Mouse (Mus musculus) midbrain, embryonic 14.5 days (tissue): ENCODE data around the gene Notch1. TPM values are rescaled to one million over a fixed set of nuclear protein-coding genes. Genes with fewer than 3 reads are reported as not detected.

Experiments
- ATAC-seq: fragments of 200-750 bp; cut with Nextera tagmentation; 2 replicates; pipeline ENCODE4 v1.8.0; 2017; ENCODE audit warnings: moderate number of reproducible peaks, moderate library complexity; ENCODE audit not compliant: low FRiP score, low TSS enrichment
- DNase-seq: peaks from one replicate; pipeline ENCODE4 v3.0.0-alpha.2; 2015
- H3K27ac ChIP-seq: fragments of 300-500 bp; sonication (generic); replicated peaks from 2 replicates; pipeline ENCODE4 v1.5.1; 2014; ENCODE audit warnings: mild to moderate bottlenecking, low read depth, low read length, moderate library complexity
- H3K27me3 ChIP-seq: fragments of 300-500 bp; sonication (generic); 2 replicates; pipeline ENCODE4 v1.6.1; 2014; ENCODE audit warnings: low read length, control low read depth, mixed read lengths; ENCODE audit not compliant: control insufficient read depth, insufficient read depth
- H3K36me3 ChIP-seq: fragments of 300-500 bp; sonication (generic); 2 replicates; pipeline ENCODE4 v1.6.1; 2014; ENCODE audit warnings: low read length, control low read depth; ENCODE audit not compliant: control insufficient read depth, insufficient read depth
- H3K4me1 ChIP-seq: fragments of 300-500 bp; sonication (generic); 2 replicates; pipeline ENCODE4 v1.6.1; 2014; ENCODE audit warnings: mild to moderate bottlenecking, antibody characterized with exemption, low read length, control low read depth; ENCODE audit not compliant: control insufficient read depth, insufficient read depth
- H3K4me2 ChIP-seq: fragments of 300-500 bp; sonication (generic); 2 replicates; pipeline ENCODE4 v1.6.1; 2014; ENCODE audit warnings: mild to moderate bottlenecking, low read length, moderate library complexity
- H3K4me3 ChIP-seq: fragments of 300-500 bp; sonication (generic); replicated peaks from 2 replicates; pipeline ENCODE4 v1.5.1; 2014; ENCODE audit warnings: low read depth, low read length
- H3K9ac ChIP-seq: fragments of 300-500 bp; sonication (generic); replicated peaks from 2 replicates; pipeline ENCODE4 v1.6.1; 2014; ENCODE audit warnings: mild to moderate bottlenecking, low read length, moderate library complexity
- H3K9me3 ChIP-seq: fragments of 300-500 bp; sonication (generic); 2 replicates; pipeline ENCODE4 v1.6.1; 2016; ENCODE audit warnings: low read length, control low read depth, mixed read lengths; ENCODE audit not compliant: control insufficient read depth
- WGBS: fragments of 180-500 bp; shearing (Covaris S2); extraction: QIAGEN DNeasy Blood & Tissue Kit; methylation state at CpG from one replicate; pipeline ENCODE4 v1.1.7; 2014; 5-methylcytosine and 5-hydroxymethylcytosine counted together
- polyA plus RNA-seq: library from polyadenylated mRNA; unstranded; fragments of >200 nt; fragmentation: Nextera tagmentation; extraction: Ambion mirVana; gene quantifications from 2 replicates; pipeline ENCODE4 v1.2.1, GENCODE M21; 2014

The Notch1 gene
- polyA plus RNA-seq, 1 experiment from 2014 or later = 33.9 TPM

GRCm38 (mm10) chr2:26550777-26551176 is 34.3 kb upstream of the Notch1 start:
- Histone ChIP-seq H3K27ac (no peak overlapping the region), H3K9me3 (no peaks in the 10 kb centered on the region), H3K27me3 (no peaks in the 10 kb centered on the region), H3K9ac (no peak overlapping the region), H3K4me3 (no peak overlapping the region), H3K36me3 (no peaks in the 10 kb centered on the region), H3K4me2 (no peak overlapping the region), H3K4me1 (no peaks in the 10 kb centered on the region)
- no peak for ATAC-seq
- 81% methylated on average over 3 of the region's 3 CpGs for WGBS
- DNase-seq = no peak

- no peaks in the 10 kb centered on the region for H3K27me3 ChIP-seq
- H3K36me3 ChIP-seq = no peaks in the 10 kb centered on the region
- ATAC-seq = no peak
- 71% methylated on average over 3 of the region's 3 CpGs for WGBS
- H3K4me3 ChIP-seq = no peak overlapping the region
- no peak overlapping the region for H3K27ac ChIP-seq
- no peak overlapping the region for H3K4me2 ChIP-seq
- no peak overlapping the region for H3K9ac ChIP-seq
- no peaks in the 10 kb centered on the region for H3K9me3 ChIP-seq
- no peaks in the 10 kb centered on the region for H3K4me1 ChIP-seq
- DNase-seq = peak; percentile 35
These were observed 33.7 kb upstream of the Notch1 start for GRCm38 (mm10) chr2:26550205-26550604.

DNA sequence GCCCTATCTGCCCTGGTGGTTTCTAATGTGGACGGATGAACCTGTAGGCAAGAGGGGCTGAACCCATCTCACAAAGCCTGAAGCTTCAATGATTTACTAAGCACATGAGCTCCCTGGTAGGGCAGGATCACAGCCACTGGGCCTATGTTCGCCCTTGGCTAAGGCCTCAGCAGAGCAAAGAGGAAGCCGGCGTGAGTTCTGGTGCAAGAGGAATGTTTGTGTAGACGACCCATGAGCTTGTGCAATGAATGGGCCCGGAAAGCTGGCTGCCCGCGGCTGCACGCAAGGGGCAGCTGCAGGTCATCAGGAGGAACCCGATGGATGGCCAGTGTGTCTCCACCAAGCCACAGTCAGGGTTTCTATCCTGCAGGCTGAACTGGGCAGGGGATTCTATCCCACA is 33.3 kb upstream of the Notch1 start:
- H3K27ac ChIP-seq = no peak overlapping the region
- H3K4me1 ChIP-seq = no peaks in the 10 kb centered on the region
- no peaks in the 10 kb centered on the region for H3K36me3 ChIP-seq
- ATAC-seq (no peak), DNase-seq (no peak)
- 87% methylated on average over 10 of the region's 10 CpGs for WGBS
- H3K4me2 ChIP-seq = no peak overlapping the region
- no peaks in the 10 kb centered on the region for H3K9me3 ChIP-seq
- no peak overlapping the region for H3K4me3 ChIP-seq
- no peaks in the 10 kb centered on the region for H3K27me3 ChIP-seq
- no peak overlapping the region for H3K9ac ChIP-seq

GRCm38 (mm10) chr2:26547481-26547880 is 31.0 kb upstream of the Notch1 start:
- DNase-seq (peak; percentile 42), ATAC-seq (no peak)
- Histone ChIP-seq H3K4me1 (no peaks in the 10 kb centered on the region), H3K36me3 (no peaks in the 10 kb centered on the region), H3K27ac (no peak overlapping the region), H3K4me3 (no peak overlapping the region), H3K4me2 (no peak overlapping the region), H3K9me3 (no peaks in the 10 kb centered on the region), H3K27me3 (no peaks in the 10 kb centered on the region), H3K9ac (no peak overlapping the region)
- WGBS = 33% methylated on average over 2 of the region's 2 CpGs

DNA sequence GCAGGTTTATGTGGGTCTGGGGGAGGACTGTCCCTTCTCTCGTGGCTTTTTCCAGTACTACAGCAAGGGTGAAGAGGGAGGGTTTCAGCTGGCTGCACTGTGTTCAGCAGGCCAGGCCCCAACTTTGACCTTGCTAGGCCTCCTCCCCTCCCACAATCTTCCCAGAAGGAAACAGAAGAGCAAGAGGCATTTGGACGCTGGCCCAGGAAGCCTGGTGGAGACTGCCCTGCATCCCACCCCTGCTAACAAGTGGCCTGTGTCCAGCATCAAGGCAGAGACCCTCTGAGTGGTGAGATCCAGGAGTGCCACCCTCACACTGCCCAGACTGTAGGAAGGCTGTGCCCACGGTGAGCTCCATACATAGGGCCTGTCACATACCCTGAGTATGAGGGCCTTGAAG is 27.8 kb upstream of the Notch1 start:
- no peak for DNase-seq
- no peak overlapping the region for H3K9ac ChIP-seq
- no peaks in the 10 kb centered on the region for H3K27me3 ChIP-seq
- ATAC-seq = no peak
- H3K27ac ChIP-seq = no peak overlapping the region
- WGBS = 80% methylated on average over 3 of the region's 3 CpGs
- H3K4me3 ChIP-seq = no peak overlapping the region
- no peak overlapping the region for H3K4me2 ChIP-seq
- peaks cover 13% of the 10 kb centered on the region for H3K4me1 ChIP-seq
- H3K9me3 ChIP-seq = no peaks in the 10 kb centered on the region
- no peaks in the 10 kb centered on the region for H3K36me3 ChIP-seq

DNA sequence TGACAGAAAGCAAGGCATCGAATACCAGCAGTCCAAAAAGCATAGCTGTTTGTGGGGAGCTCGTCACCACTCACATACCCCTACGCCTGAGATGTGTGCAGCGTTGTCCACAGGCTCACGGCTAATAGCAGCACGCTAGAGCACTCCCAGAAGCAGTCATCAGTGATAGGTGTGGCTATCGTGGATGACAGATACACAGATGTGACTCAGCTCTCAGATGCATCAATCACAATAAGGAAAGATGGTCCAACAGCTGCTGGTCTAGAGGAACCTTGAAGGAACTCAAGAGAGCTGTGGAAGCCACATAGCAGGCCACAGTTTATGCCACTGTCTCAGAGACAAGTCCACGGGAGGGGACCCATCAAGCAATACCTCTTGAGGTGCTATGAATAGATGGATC is 27.3 kb upstream of the Notch1 start:
- H3K4me2 ChIP-seq = no peak overlapping the region
- no peaks in the 10 kb centered on the region for H3K27me3 ChIP-seq
- peaks cover 13% of the 10 kb centered on the region for H3K4me1 ChIP-seq
- no peak overlapping the region for H3K27ac ChIP-seq
- no peak overlapping the region for H3K4me3 ChIP-seq
- WGBS = 92% methylated on average over 8 of the region's 8 CpGs
- DNase-seq = no peak
- no peaks in the 10 kb centered on the region for H3K36me3 ChIP-seq
- H3K9ac ChIP-seq = no peak overlapping the region
- no peaks in the 10 kb centered on the region for H3K9me3 ChIP-seq
- ATAC-seq = no peak

- no peak overlapping the region for H3K9ac ChIP-seq
- no peaks in the 10 kb centered on the region for H3K9me3 ChIP-seq
- no peak overlapping the region for H3K4me3 ChIP-seq
- no peaks in the 10 kb centered on the region for H3K36me3 ChIP-seq
- H3K27me3 ChIP-seq = no peaks in the 10 kb centered on the region
- H3K27ac ChIP-seq = no peak overlapping the region
- no peak for DNase-seq
- peaks cover 13% of the 10 kb centered on the region for H3K4me1 ChIP-seq
- no peak overlapping the region for H3K4me2 ChIP-seq
- ATAC-seq = no peak
- WGBS = 76% methylated on average over 4 of the region's 4 CpGs
These were observed 26.7 kb upstream of the Notch1 start for GRCm38 (mm10) chr2:26543155-26543554.

DNA sequence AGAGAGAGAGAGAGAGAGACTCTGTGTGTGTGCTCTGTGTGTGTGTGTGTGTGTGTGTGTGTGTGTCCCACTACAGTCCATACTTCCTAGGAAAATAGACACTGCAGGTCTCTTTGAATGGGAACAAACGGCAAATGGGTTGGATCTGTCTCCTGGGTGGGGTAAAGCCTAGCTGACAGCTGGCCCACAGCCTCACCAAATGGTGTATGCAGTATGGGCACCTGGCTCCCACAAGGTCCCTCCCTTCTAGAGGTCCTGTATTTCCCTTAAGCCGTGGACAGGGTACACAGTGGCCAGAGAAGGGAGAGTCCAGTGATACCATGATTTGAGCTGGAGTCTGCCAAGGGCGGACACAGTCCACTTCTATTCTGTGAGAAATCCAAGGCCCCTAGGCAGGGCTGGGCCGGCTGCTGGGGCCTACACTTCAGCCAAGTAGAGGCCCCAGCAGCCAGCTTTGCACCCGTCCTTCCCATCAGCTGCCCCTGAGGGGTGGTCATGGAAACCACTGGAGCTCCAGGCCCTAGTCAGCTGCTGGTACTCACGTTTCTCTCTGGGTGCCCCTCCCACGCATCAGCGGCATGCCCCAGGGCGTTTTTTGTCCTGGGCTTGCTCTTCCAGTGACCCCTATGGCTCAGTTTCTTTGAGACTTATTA is 24.9 kb upstream of the Notch1 start:
- WGBS = 30% methylated on average over 9 of the region's 9 CpGs
- DNase-seq = peak; percentile 30
- no peak overlapping the region for H3K27ac ChIP-seq
- no peak; the same call in 1 of the 2 replicates for ATAC-seq
- H3K9me3 ChIP-seq = no peaks in the 10 kb centered on the region
- no peaks in the 10 kb centered on the region for H3K27me3 ChIP-seq
- H3K36me3 ChIP-seq = no peaks in the 10 kb centered on the region
- H3K4me1 ChIP-seq = peaks cover 13% of the 10 kb centered on the region
- no peak overlapping the region for H3K4me3 ChIP-seq
- no peak overlapping the region for H3K9ac ChIP-seq
- H3K4me2 ChIP-seq = no peak overlapping the region

- Histone ChIP-seq H3K4me1 (peaks cover 18% of the 10 kb centered on the region), H3K36me3 (no peaks in the 10 kb centered on the region), H3K27me3 (no peaks in the 10 kb centered on the region), H3K27ac (0 out of 2 replicates have a peak overlapping the region, but pooled peaks have one; percentile 33), H3K9ac (no peak overlapping the region), H3K4me3 (no peak overlapping the region), H3K9me3 (no peaks in the 10 kb centered on the region), H3K4me2 (no peak overlapping the region)
- WGBS = 28% methylated on average over 7 of the region's 7 CpGs
- DNase-seq (peak; percentile 28), ATAC-seq (no peak)
These were observed 24.3 kb upstream of the Notch1 start for GRCm38 (mm10) chr2:26540721-26541120.
